Mouse (Mus musculus) liver, embryonic 14.5 days (tissue): Measurements from ENCODE around the gene Snap91. TPM values are rescaled to one million over a fixed set of nuclear protein-coding genes. Genes with fewer than 3 reads are reported as not detected.

ENCODE experiments used
- ATAC-seq: fragments of 200-750 bp; cut with Nextera tagmentation; 2 replicates; pipeline ENCODE4 v1.8.0; 2017; ENCODE audit warnings: moderate number of reproducible peaks, mild to moderate bottlenecking, moderate library complexity; ENCODE audit not compliant: insufficient read depth
- DNase-seq, 3 experiments: peaks; one replicate each; pipeline ENCODE4 v3.0.0-alpha.2; 2012 to 2013; ENCODE audit warnings: low read depth in 3 of 3, low spot score in 3 of 3
- H3K27ac ChIP-seq: fragments of 300-500 bp; sonication (generic); 2 replicates; pipeline ENCODE4 v1.5.1; 2014; ENCODE audit warnings: moderate library complexity, mild to moderate bottlenecking, control low read depth, inconsistent platforms
- H3K27me3 ChIP-seq: fragments of 300-500 bp; sonication (generic); 2 replicates; pipeline ENCODE4 v1.6.1; 2014; ENCODE audit warnings: mild to moderate bottlenecking, low read length, moderate library complexity; ENCODE audit not compliant: control insufficient read depth, insufficient read depth
- H3K36me3 ChIP-seq: fragments of 300-500 bp; sonication (generic); replicated peaks from 2 replicates; pipeline ENCODE4 v1.6.1; 2014; ENCODE audit warnings: low read depth; ENCODE audit not compliant: control insufficient read depth, insufficient read depth
- H3K4me1 ChIP-seq, 2 experiments: fragments of 200-500 bp in 1 of 2; fragments of 300-500 bp in 1 of 2; sonication (generic) in 1 of 2; replicated peaks; 2 replicates each; pipeline ENCODE4 v1.6.1; 2012 to 2014; ENCODE audit warnings: antibody characterized with exemption in 1 of 2, inconsistent platforms in 1 of 2, low read length in 1 of 2; ENCODE audit not compliant: control insufficient read depth in 2 of 2, insufficient read depth in 2 of 2
- H3K4me2 ChIP-seq: fragments of 300-500 bp; sonication (generic); 2 replicates; pipeline ENCODE4 v1.6.1; 2014; ENCODE audit warnings: low read depth, mild to moderate bottlenecking, control low read depth, moderate library complexity
- H3K4me3 ChIP-seq, 2 experiments: fragments of 200-500 bp in 1 of 2; fragments of 300-500 bp in 1 of 2; sonication (generic) in 1 of 2; 2 replicates each; pipeline ENCODE4 v1.5.1; 2012 to 2014; ENCODE audit warnings: low read depth in 2 of 2, low read length in 2 of 2, mild to moderate bottlenecking in 2 of 2, control low read depth in 1 of 2, inconsistent platforms in 1 of 2, moderate library complexity in 1 of 2; ENCODE audit not compliant: insufficient read depth in 1 of 2
- H3K9ac ChIP-seq: fragments of 300-500 bp; sonication (generic); replicated peaks from 2 replicates; pipeline ENCODE4 v1.6.1; 2014; ENCODE audit warnings: mild to moderate bottlenecking, control low read depth, moderate library complexity
- H3K9me3 ChIP-seq: fragments of 300-500 bp; sonication (generic); 2 replicates; pipeline ENCODE4 v1.6.1; 2016; ENCODE audit warnings: low read length, mixed read lengths; ENCODE audit not compliant: control insufficient read depth
- CTCF ChIP-seq: IDR thresholded peaks from 2 replicates; pipeline ENCODE4 v1.5.1; 2016; ENCODE audit warnings: antibody characterized with exemption, low read depth, control low read depth
- EP300 ChIP-seq: IDR thresholded peaks from 2 replicates; pipeline ENCODE4 v1.6.1; 2016; ENCODE audit warnings: antibody characterized with exemption, low read depth
- WGBS: fragments of 180-500 bp; shearing (Covaris S2); extraction: QIAGEN DNeasy Blood & Tissue Kit; methylation state at CpG from one replicate; pipeline ENCODE4 v1.1.7; 2014; ENCODE audit not compliant: insufficient replicate concordance; 5-methylcytosine and 5-hydroxymethylcytosine counted together
- polyA plus RNA-seq, 2 experiments: library from polyadenylated mRNA; depleted of rRNA in 1 of 2; stranded (reverse) in 1 of 2; unstranded in 1 of 2; fragments of >200 nt; fragmentation: Nextera tagmentation in 1 of 2; extraction: Ambion mirVana in 1 of 2; gene quantifications; 2 replicates each; pipeline versions ENCODE4 v1.2.1 to v1.2.3; 2012 to 2014

Snap91 gene
- polyA plus RNA-seq, 2 experiments, result 0.02 TPM; not detected in 1

- Histone ChIP-seq H3K9ac (no peak overlapping the region), H3K36me3 (no peaks in the 10 kb centered on the region), H3K27me3 (no peaks in the 10 kb centered on the region), H3K4me3 (no peak overlapping the region), H3K4me2 (no peak overlapping the region), H3K9me3 (no peaks in the 10 kb centered on the region), H3K27ac (no peak overlapping the region), H3K4me1 (no peaks in the 10 kb centered on the region)
- DNase-seq, result no peak
- TF ChIP-seq EP300 (no peak), CTCF (no peak)
- 49% methylated on average over 4 of the region's 4 CpGs for WGBS
- no peak for ATAC-seq
Measured at GRCm38 (mm10) chr9:86817673-86818072, 62.8 kb downstream of the Snap91 start.

- Histone ChIP-seq H3K4me1 (no peaks in the 10 kb centered on the region), H3K4me3 (no peak overlapping the region), H3K27me3 (no peaks in the 10 kb centered on the region), H3K9me3 (no peaks in the 10 kb centered on the region), H3K27ac (no peak overlapping the region), H3K36me3 (no peaks in the 10 kb centered on the region), H3K9ac (no peak overlapping the region), H3K4me2 (no peak overlapping the region)
- no peak for DNase-seq
- no peak for ATAC-seq
- TF ChIP-seq EP300 (no peak), CTCF (no peak)
- 57% methylated on average over 6 of the region's 6 CpGs for WGBS
Measured at GRCm38 (mm10) chr9:86814340-86814739, 66.1 kb downstream of the Snap91 start.

GRCm38 (mm10) chr9:86813327-86813726 lies 67.1 kb downstream of the Snap91 start:
- TF ChIP-seq EP300 (no peak), CTCF (no peak)
- no peaks in the 10 kb centered on the region for H3K36me3 ChIP-seq

GRCm38 (mm10) chr9:86810696-86811232 lies 69.7 kb downstream of the Snap91 start:
- 44% methylated on average over 5 of the region's 5 CpGs for WGBS
- Histone ChIP-seq H3K9me3 (no peaks in the 10 kb centered on the region), H3K4me3 (no peak overlapping the region), H3K27ac (no peak overlapping the region), H3K36me3 (no peaks in the 10 kb centered on the region), H3K9ac (no peak overlapping the region), H3K27me3 (no peaks in the 10 kb centered on the region), H3K4me1 (no peaks in the 10 kb centered on the region), H3K4me2 (no peak overlapping the region)
- ATAC-seq, result no peak
- no peak for DNase-seq
- TF ChIP-seq CTCF (no peak), EP300 (no peak)

More at GRCm38 (mm10) chr9:86813327-86813726, 67.1 kb downstream of the Snap91 start:
- Histone ChIP-seq H3K4me3 (no peak overlapping the region), H3K9me3 (no peaks in the 10 kb centered on the region), H3K4me2 (no peak overlapping the region), H3K4me1 (no peaks in the 10 kb centered on the region), H3K27ac (no peak overlapping the region), H3K9ac (no peak overlapping the region), H3K27me3 (no peaks in the 10 kb centered on the region)
- WGBS, result 35% methylated on average over 5 of the region's 5 CpGs
- DNase-seq, result no peak
- no peak for ATAC-seq

GRCm38 (mm10) chr9:86810213-86810612 lies 70.2 kb downstream of the Snap91 start:
- Histone ChIP-seq H3K27ac (no peak overlapping the region), H3K4me2 (no peak overlapping the region), H3K9me3 (no peaks in the 10 kb centered on the region), H3K36me3 (no peaks in the 10 kb centered on the region), H3K4me3 (no peak overlapping the region), H3K27me3 (no peaks in the 10 kb centered on the region), H3K4me1 (no peaks in the 10 kb centered on the region), H3K9ac (no peak overlapping the region)
- TF ChIP-seq CTCF (no peak), EP300 (no peak)
- 51% methylated on average over 3 of the region's 3 CpGs for WGBS
- DNase-seq, result no peak
- ATAC-seq, result no peak
